Mouse (Mus musculus) cerebellum, adult 2 months (tissue): Measurements from ENCODE around the gene Ang4.

Experiments used
- CTCF ChIP-seq: fragments of 200-500 bp; IDR thresholded peaks from 2 replicates; pipeline ENCODE4 v1.5.1; 2011; ENCODE audit warnings: low read depth, mild to moderate bottlenecking, control low read depth, low read length, moderate library complexity, borderline replicate concordance; ENCODE audit not compliant: insufficient read depth
- POLR2A ChIP-seq: fragments of 200-500 bp; IDR thresholded peaks from 2 replicates; pipeline ENCODE4 v1.6.1; 2011; ENCODE audit warnings: low read length, control low read depth, borderline replicate concordance; ENCODE audit not compliant: insufficient read depth

DNA sequence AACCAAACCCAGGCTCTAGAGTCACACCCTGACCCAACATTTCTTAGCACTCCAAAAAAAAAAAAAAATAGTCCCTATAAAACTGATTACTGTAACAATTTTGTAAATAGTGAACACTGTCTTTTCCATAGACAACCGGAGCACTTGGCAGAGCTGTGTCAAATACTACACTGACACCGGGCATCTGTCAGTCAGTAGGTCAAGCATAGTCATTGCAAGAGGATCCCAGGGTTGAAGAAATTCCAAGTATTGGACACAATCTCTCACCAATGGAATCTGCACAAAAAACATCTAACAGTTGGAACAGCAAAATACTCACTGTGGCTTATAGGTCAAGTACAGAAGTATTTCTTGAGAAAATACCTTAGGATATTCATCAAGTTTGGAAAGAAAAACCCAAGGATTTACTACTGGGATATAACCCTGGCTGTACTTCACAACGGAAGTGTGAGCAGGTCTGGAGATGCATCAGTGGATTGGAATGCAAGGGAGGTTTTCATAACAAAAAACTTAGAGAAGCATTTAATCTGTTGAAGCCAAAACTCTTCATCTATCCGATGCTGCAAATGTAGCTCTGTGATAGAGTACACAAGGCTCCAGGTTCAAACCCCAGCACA is 5.6 kb upstream of the Ang4 start:
- TF ChIP-seq CTCF (no peak), POLR2A (no peak)
